Mouse (Mus musculus) cerebellum, postnatal 14 days (tissue): ENCODE measurements at regions not wholly inside any gene's neighbourhood (a gene's known extent, or its start where the extent isn't known, plus 50 kb on each side); places are given as distances from the start of the nearest gene placed in this dataset.
"Not testable (repeated sequence)": the region's sequence is repeated elsewhere in the genome, so short reads cannot be mapped to it uniquely, and the experiment has no call there.

Source experiments
- DNase-seq, 2 experiments: peaks; one replicate each; pipeline ENCODE4 v3.0.0; 2021; ENCODE audit warnings: mixed read lengths in 2 of 2

DNA sequence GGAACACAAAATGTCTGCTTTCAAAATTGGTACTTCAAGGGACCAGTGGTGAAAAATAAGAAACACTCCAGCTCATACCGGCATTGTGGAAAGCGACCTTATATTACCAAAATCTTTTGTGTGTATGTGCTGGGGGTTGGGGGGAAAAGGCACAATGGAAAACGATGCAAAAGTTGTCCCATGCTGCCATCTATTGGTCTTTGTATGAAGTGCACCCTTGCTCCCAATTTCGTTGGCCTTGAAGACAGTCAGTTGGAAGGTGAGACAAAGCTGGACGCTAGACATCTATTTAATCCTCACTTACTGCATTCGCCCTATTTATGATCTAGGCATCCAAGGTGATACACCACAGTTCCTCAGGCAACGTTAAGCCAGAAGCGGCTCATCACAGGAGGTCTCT lies 186.6 kb downstream of the BC048507 start:
- peak in 1 of 2 experiments; percentile 0 for DNase-seq

DNA sequence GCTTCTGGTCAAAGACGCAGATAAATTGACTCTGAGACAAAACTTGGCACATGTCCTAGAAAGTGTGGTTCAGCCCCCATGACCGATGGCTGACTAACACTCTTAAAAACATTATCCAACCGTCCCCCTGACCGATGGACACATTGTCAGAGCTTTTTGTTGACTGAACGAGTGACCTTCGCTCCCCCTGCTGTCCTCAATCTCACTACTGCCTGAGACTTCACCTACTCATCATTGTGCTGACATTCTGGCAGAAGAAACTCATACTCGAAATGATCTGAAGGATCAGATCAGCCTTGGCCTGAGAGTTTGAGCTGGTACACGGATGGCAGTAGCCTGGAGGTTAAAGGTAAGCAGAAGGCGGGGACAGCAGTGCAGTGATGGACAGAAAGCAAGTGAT lies 230.2 kb downstream of the BC048507 start:
- not testable (repeated sequence) for DNase-seq

DNA sequence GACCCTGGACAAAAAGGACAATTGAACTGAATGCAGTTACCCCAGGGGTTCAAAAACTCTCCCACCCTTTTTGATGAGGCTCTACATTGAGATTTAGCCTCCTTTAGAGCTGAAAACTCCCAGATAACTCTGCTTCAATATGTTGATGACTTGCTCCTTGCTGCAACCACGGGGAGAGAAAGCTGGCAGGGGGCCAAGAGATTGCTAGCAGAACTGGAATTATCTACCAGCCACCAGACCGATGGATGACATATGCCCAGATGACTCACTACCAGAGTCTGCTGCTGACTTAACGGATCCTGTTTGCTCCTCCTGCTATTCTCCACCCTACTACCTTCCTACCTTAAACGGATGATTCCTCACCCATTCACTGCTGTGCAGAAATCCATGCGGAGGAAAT lies 253.7 kb downstream of the BC048507 start:
- DNase-seq, result peak in 1 of 2 experiments; percentile 15
